Mouse (Mus musculus) MEL (cell line): Measurements from ENCODE around the gene Adamts2. TPM values are rescaled to one million over a fixed set of nuclear protein-coding genes. Genes with fewer than 3 reads are reported as not detected.

Experiments used
- DNase-seq: peaks from one replicate; pipeline ENCODE4 v3.0.0; 2011; ENCODE audit warnings: low read depth, low spot score
- H3K27ac ChIP-seq: 2 replicates; pipeline ENCODE4 v1.5.1; 2012; ENCODE audit warnings: low read depth, mild to moderate bottlenecking, control low read depth, low read length, moderate library complexity; ENCODE audit not compliant: control insufficient read depth
- H3K27me3 ChIP-seq, 2 experiments: fragments of 150-350 bp in 1 of 2; sonication (generic) in 1 of 2; 2 replicates each; pipeline ENCODE4 v1.6.1; 2012; ENCODE audit warnings: low read length in 2 of 2, mild to moderate bottlenecking in 2 of 2, improper control_type of control experiment in 1 of 2, moderate library complexity in 1 of 2; ENCODE audit not compliant: insufficient read depth in 2 of 2, control insufficient read depth in 1 of 2
- H3K36me3 ChIP-seq, 2 experiments: 2 replicates each; pipeline ENCODE4 v1.6.1; 2012 to 2014; ENCODE audit warnings: low read length in 2 of 2, improper control_type of control experiment in 1 of 2, inconsistent platforms in 1 of 2, mild to moderate bottlenecking in 1 of 2; ENCODE audit not compliant: insufficient read depth in 2 of 2, control insufficient read depth in 1 of 2
- H3K4me1 ChIP-seq, 2 experiments: fragments of 150-350 bp in 1 of 2; sonication (generic) in 1 of 2; 2 replicates each; pipeline ENCODE4 v1.6.1; 2012; ENCODE audit warnings: low read length in 2 of 2, improper control_type of control experiment in 1 of 2, mild to moderate bottlenecking in 1 of 2; ENCODE audit not compliant: insufficient read depth in 2 of 2, control insufficient read depth in 1 of 2
- H3K4me3 ChIP-seq, 2 experiments: fragments of 150-350 bp in 1 of 2; sonication (generic) in 1 of 2; 2 replicates each; pipeline ENCODE4 v1.5.1; 2012; ENCODE audit warnings: low read depth in 2 of 2, low read length in 2 of 2, mild to moderate bottlenecking in 2 of 2, moderate library complexity in 2 of 2, control low read depth in 1 of 2, improper control_type of control experiment in 1 of 2; ENCODE audit not compliant: control insufficient read depth in 1 of 2, insufficient read depth in 1 of 2
- H3K79me2 ChIP-seq: 2 replicates; pipeline ENCODE4 v1.6.1; 2012; ENCODE audit warnings: mild to moderate bottlenecking, low read length, moderate library complexity; ENCODE audit not compliant: control insufficient read depth, poor library complexity, insufficient read depth
- H3K9ac ChIP-seq: 2 replicates; pipeline ENCODE4 v1.6.1; 2012; ENCODE audit warnings: low read depth, mild to moderate bottlenecking, control low read depth, low read length, moderate library complexity; ENCODE audit not compliant: control insufficient read depth, poor library complexity, severe bottlenecking
- H3K9me3 ChIP-seq: fragments of 150-350 bp; sonication (generic); replicated peaks from 2 replicates; pipeline ENCODE4 v1.6.1; 2012; ENCODE audit warnings: mild to moderate bottlenecking, low read length, improper control_type of control experiment, moderate library complexity; ENCODE audit not compliant: insufficient read depth
- BHLHE40 ChIP-seq: IDR thresholded peaks from 2 replicates; pipeline ENCODE4 v1.6.1; 2012; ENCODE audit warnings: low read depth, mild to moderate bottlenecking, inconsistent platforms, low read length, improper control_type of control experiment, borderline replicate concordance
- CHD1 ChIP-seq: IDR thresholded peaks from 2 replicates; pipeline ENCODE4 v1.6.1; 2012; ENCODE audit warnings: low read depth, mild to moderate bottlenecking, inconsistent platforms, low read length, improper control_type of control experiment
- CHD2 ChIP-seq: IDR thresholded peaks from 2 replicates; pipeline ENCODE4 v1.6.1; 2011; ENCODE audit warnings: low read length, improper control_type of control experiment
- CTCF ChIP-seq, 3 experiments: IDR thresholded peaks in 2 of 3; conservative IDR thresholded peaks in 1 of 3; 2 replicates each; pipeline ENCODE4 v1.5.1; 2011 to 2012; ENCODE audit warnings: low read length in 3 of 3, low read depth in 2 of 3, mild to moderate bottlenecking in 2 of 3, improper control_type of control experiment in 1 of 3, inconsistent platforms in 1 of 3, mixed read lengths in 1 of 3, moderate library complexity in 1 of 3; ENCODE audit not compliant: control insufficient read depth in 1 of 3, insufficient read depth in 1 of 3, poor library complexity in 1 of 3, severe bottlenecking in 1 of 3
- EP300 ChIP-seq, 2 experiments: IDR thresholded peaks; 2 replicates each; pipeline ENCODE4 v1.6.1; 2011; ENCODE audit warnings: improper control_type of control experiment in 2 of 2, low read length in 2 of 2, low read depth in 1 of 2, mild to moderate bottlenecking in 1 of 2
- GATA1 ChIP-seq: IDR thresholded peaks from 2 replicates; pipeline ENCODE4 v1.6.1; 2011; ENCODE audit warnings: low read depth, low read length, improper control_type of control experiment
- HCFC1 ChIP-seq: IDR thresholded peaks from 2 replicates; pipeline ENCODE4 v1.6.1; 2012; ENCODE audit warnings: low read depth, mild to moderate bottlenecking, inconsistent platforms, low read length, improper control_type of control experiment, moderate library complexity
- MAFK ChIP-seq: IDR thresholded peaks from 2 replicates; pipeline ENCODE4 v1.6.1; 2011; ENCODE audit warnings: low read depth, mild to moderate bottlenecking, low read length, improper control_type of control experiment, borderline replicate concordance
- MAX ChIP-seq: IDR thresholded peaks from 2 replicates; pipeline ENCODE4 v1.6.1; 2011; ENCODE audit warnings: low read length, improper control_type of control experiment
- MEF2A ChIP-seq: IDR thresholded peaks from 2 replicates; pipeline ENCODE4 v1.6.1; 2014; ENCODE audit warnings: low read depth, mild to moderate bottlenecking, inconsistent platforms, low read length, improper control_type of control experiment; ENCODE audit not compliant: poor library complexity, insufficient replicate concordance, severe bottlenecking; ENCODE audit errors: extremely low read depth
- MYB ChIP-seq: IDR thresholded peaks from 2 replicates; pipeline ENCODE4 v1.6.1; 2011; ENCODE audit warnings: mild to moderate bottlenecking, low read depth, low read length, improper control_type of control experiment
- MYC ChIP-seq: IDR thresholded peaks from 2 replicates; pipeline ENCODE4 v1.6.1; 2011; ENCODE audit warnings: low read depth, mild to moderate bottlenecking, low read length, improper control_type of control experiment, moderate library complexity
- NRF1 ChIP-seq: IDR thresholded peaks from 2 replicates; pipeline ENCODE4 v1.6.1; 2014; ENCODE audit warnings: low read depth, mild to moderate bottlenecking, inconsistent platforms, low read length, improper control_type of control experiment, moderate library complexity; ENCODE audit not compliant: poor library complexity, insufficient read depth, severe bottlenecking
- POLR2A ChIP-seq, 2 experiments: IDR thresholded peaks; 2 replicates each; pipeline ENCODE4 v1.6.1; 2011 to 2012; ENCODE audit warnings: low read length in 2 of 2, mild to moderate bottlenecking in 2 of 2, control low read depth in 1 of 2, improper control_type of control experiment in 1 of 2, low read depth in 1 of 2, moderate library complexity in 1 of 2; ENCODE audit not compliant: control insufficient read depth in 1 of 2, insufficient read depth in 1 of 2, poor library complexity in 1 of 2
- POLR2AphosphoS2 ChIP-seq: IDR thresholded peaks from 2 replicates; pipeline ENCODE4 v1.6.1; 2011; ENCODE audit warnings: low read length, improper control_type of control experiment
- POLR2AphosphoS5 ChIP-seq: IDR thresholded peaks from 2 replicates; pipeline ENCODE4 v1.6.1; 2012; ENCODE audit warnings: low read depth, borderline replicate concordance, mild to moderate bottlenecking, inconsistent platforms, low read length, moderate library complexity, mixed read lengths
- RAD21 ChIP-seq: IDR thresholded peaks from 2 replicates; pipeline ENCODE4 v1.6.1; 2011; ENCODE audit warnings: mild to moderate bottlenecking, low read depth, low read length, improper control_type of control experiment
- RCOR1 ChIP-seq: IDR thresholded peaks from 2 replicates; pipeline ENCODE4 v1.6.1; 2012; ENCODE audit warnings: low read depth, mild to moderate bottlenecking, inconsistent platforms, low read length, improper control_type of control experiment
- SIN3A ChIP-seq: IDR thresholded peaks from 2 replicates; pipeline ENCODE4 v1.6.1; 2012; ENCODE audit warnings: low read length, improper control_type of control experiment, inconsistent platforms
- TAL1 ChIP-seq: IDR thresholded peaks from 2 replicates; pipeline ENCODE4 v1.6.1; 2012; ENCODE audit warnings: mild to moderate bottlenecking, inconsistent platforms, low read length, moderate library complexity, mixed read lengths
- TBP ChIP-seq: IDR thresholded peaks from 2 replicates; pipeline ENCODE4 v1.8.0; 2011; ENCODE audit warnings: low read depth, low read length, improper control_type of control experiment
- TCF12 ChIP-seq: IDR thresholded peaks from 2 replicates; pipeline ENCODE4 v1.6.1; 2014; ENCODE audit warnings: low read depth, mild to moderate bottlenecking, inconsistent platforms, low read length, improper control_type of control experiment, moderate library complexity
- UBTF ChIP-seq: IDR thresholded peaks from 2 replicates; pipeline ENCODE4 v1.6.1; 2012; ENCODE audit warnings: low read depth, mild to moderate bottlenecking, inconsistent platforms, low read length, improper control_type of control experiment, moderate library complexity, borderline replicate concordance; ENCODE audit not compliant: insufficient read depth
- USF1 ChIP-seq: IDR thresholded peaks from 2 replicates; pipeline ENCODE4 v1.6.1; 2014; ENCODE audit warnings: low read depth, mild to moderate bottlenecking, inconsistent platforms, low read length, improper control_type of control experiment, moderate library complexity
- USF2 ChIP-seq, 2 experiments: IDR thresholded peaks; 2 replicates each; pipeline ENCODE4 v1.6.1; 2011 to 2012; ENCODE audit warnings: improper control_type of control experiment in 2 of 2, low read length in 2 of 2, borderline replicate concordance in 1 of 2, inconsistent platforms in 1 of 2, low read depth in 1 of 2, mild to moderate bottlenecking in 1 of 2; ENCODE audit not compliant: insufficient read depth in 1 of 2
- ZC3H11A ChIP-seq: IDR thresholded peaks from 2 replicates; pipeline ENCODE4 v1.6.1; 2012; ENCODE audit warnings: low read depth, mild to moderate bottlenecking, inconsistent platforms, low read length, improper control_type of control experiment
- ZNF384 ChIP-seq: IDR thresholded peaks from 2 replicates; pipeline ENCODE4 v1.6.1; 2012; ENCODE audit warnings: low read depth, mild to moderate bottlenecking, inconsistent platforms, low read length, improper control_type of control experiment
- polyA plus RNA-seq, 2 experiments: library from polyadenylated mRNA; stranded (reverse) in 1 of 2; unstranded in 1 of 2; fragments of >175 nt in 1 of 2; fragments of >200 nt in 1 of 2; gene quantifications; 2 replicates each; pipeline versions ENCODE4 v1.2.1 to v1.2.4; 2012; ENCODE audit warnings: low replicate concordance in 2 of 2, low read depth in 1 of 2; ENCODE audit not compliant: insufficient read length in 2 of 2, insufficient read depth in 1 of 2, missing spikeins in 1 of 2
- total RNA-seq: library from RNA; depleted of rRNA; stranded (reverse); fragments of 300-350 nt; gene quantifications from 2 replicates; pipeline ENCODE4 v1.2.3, GENCODE M21; 2012; rRNA removed

The Adamts2 gene
- total RNA-seq (not detected in 2 replicates), polyA plus RNA-seq (not detected)

DNA sequence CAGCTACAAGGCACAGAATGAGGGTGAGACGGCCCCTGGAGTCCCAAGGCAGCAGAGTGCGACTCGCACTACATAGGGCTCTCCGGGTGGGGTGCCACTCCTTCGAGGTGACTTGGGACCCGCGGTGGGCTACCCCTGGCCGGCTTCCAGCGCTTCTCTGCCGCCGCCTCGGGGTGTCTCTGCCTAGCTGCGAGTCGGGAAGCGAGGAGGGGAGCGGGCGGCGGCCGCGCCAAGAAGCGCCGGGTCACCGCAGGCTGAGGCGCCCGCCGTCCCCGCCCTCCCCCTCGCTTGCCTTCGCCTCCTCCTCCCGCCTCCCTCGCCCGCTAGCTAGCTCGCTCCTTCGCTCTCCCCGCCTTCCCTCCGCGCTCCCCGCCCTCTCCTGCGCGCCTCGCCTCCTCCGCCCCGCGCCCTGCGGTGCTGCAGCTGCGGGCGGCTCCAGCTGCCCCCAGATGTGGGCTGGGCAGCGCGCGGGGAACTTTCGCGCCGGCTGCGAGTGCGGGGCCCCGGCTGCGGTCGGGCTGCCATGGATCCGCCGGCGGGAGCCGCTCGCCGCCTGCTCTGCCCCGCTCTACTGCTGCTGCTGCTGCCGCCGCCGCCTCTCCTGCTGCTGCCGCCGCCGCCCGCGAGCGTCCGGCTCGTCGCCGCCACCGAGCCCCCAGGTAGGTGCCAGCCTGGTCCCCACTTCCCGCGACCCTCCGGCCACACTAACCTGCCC is at the start of gene Adamts2:
Gene Adamts2, plus strand, starts transcription at position 444 of the 715 bp plus-strand sequence.
- Histone ChIP-seq H3K4me3 (no peak within 1 kb of the TSS), H3K4me1 (no peaks in the 10 kb centered on the region), H3K36me3 (no peaks in the 10 kb centered on the region), H3K9ac (no peak within 1 kb of the TSS), H3K79me2 (no peaks in the 10 kb centered on the region), H3K27ac (no peak within 1 kb of the TSS), H3K27me3 (no peaks in the 10 kb centered on the region), H3K9me3 (no peaks in the 10 kb centered on the region)
- TF ChIP-seq HCFC1 (no peak), MYC (no peak), TAL1 (no peak), MEF2A (no peak), NRF1 (no peak), ZNF384 (no peak), CTCF (IDR thresholded peaks at IDR 0.05 in 2 of 3, conservative IDR thresholded peaks at IDR 0.05 in 1 of 3; ENCODE audit: control insufficient read depth in 1 of 3, insufficient read depth in 1 of 3, low read depth in 2 of 3, low read length in 3 of 3, poor library complexity in 1 of 3, severe bottlenecking in 1 of 3) (no peak), POLR2AphosphoS5 (no peak), TCF12 (no peak), MAX (no peak), USF2 (IDR thresholded peaks at IDR 0.05; ENCODE audit: borderline replicate concordance in 1 of 2, insufficient read depth in 1 of 2, low read depth in 1 of 2, low read length in 2 of 2) (no peak), POLR2A (IDR thresholded peaks at IDR 0.05; ENCODE audit: control insufficient read depth in 1 of 2, insufficient read depth in 1 of 2, low read depth in 1 of 2, low read length in 2 of 2, poor library complexity in 1 of 2) (no peak), RAD21 (no peak), POLR2AphosphoS2 (no peak), MAFK (no peak), TBP (no peak), RCOR1 (no peak), BHLHE40 (no peak), EP300 (IDR thresholded peaks at IDR 0.05; ENCODE audit: low read depth in 1 of 2, low read length in 2 of 2) (no peak)
- no peak for DNase-seq

DNA sequence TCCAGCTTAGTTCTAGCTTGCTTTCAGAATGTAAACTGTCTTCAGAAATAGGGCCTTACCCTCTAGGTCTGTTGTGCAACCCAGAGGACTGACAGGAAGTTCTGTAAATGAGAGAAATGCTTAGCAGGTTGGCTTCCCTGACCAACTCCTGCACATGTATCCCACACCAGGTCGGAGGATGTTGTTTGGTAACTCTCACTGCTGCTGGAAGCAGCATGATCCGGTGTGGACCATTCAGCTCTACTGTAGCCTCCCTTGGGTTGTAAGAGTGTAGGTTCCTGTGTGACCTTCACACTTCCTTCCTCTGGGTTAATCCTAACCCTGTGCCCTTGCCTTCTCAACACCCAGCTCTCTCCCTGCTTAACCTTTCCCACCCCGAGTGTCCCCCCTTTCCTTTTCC is 44.8 kb upstream of the Adamts2 start:
- H3K27ac ChIP-seq: no peak overlapping the region
- TF ChIP-seq RAD21 (no peak), GATA1 (no peak), SIN3A (no peak), RCOR1 (no peak), MYB (no peak), CHD2 (no peak), TAL1 (no peak), TCF12 (no peak), MYC (no peak), USF1 (no peak), HCFC1 (no peak), MAX (no peak), MAFK (no peak), CHD1 (no peak), ZC3H11A (no peak), ZNF384 (no peak), TBP (no peak), CTCF (IDR thresholded peaks at IDR 0.05 in 2 of 3, conservative IDR thresholded peaks at IDR 0.05 in 1 of 3; ENCODE audit: control insufficient read depth in 1 of 3, insufficient read depth in 1 of 3, low read depth in 2 of 3, low read length in 3 of 3, poor library complexity in 1 of 3, severe bottlenecking in 1 of 3) (no peak), UBTF (no peak), POLR2AphosphoS5 (no peak)

More for the DNA sequence above, 44.8 kb upstream of the Adamts2 start:
- Histone ChIP-seq H3K4me1 (no peaks in the 10 kb centered on the region), H3K9ac (no peak overlapping the region), H3K27me3 (no peaks in the 10 kb centered on the region), H3K4me3 (no peak overlapping the region), H3K9me3 (no peaks in the 10 kb centered on the region), H3K79me2 (no peaks in the 10 kb centered on the region), H3K36me3 (no peaks in the 10 kb centered on the region)
- no peak for DNase-seq
